Mouse (Mus musculus): Measurements from ENCODE around the gene Sytl3. TPM values are rescaled to one million over a fixed set of nuclear protein-coding genes. Genes with fewer than 3 reads are reported as not detected.
A peak's percentile ranks its signal among the peaks of the same experiment; 100 is the strongest.
"Not testable (repeated sequence)": the region's sequence is repeated elsewhere in the genome, so short reads cannot be mapped to it uniquely, and the experiment has no call there.

The Sytl3 gene
- polyA plus RNA-seq, 1 experiment from 2014 or later: 1.1 TPM

GRCm38 (mm10) chr17:6640771-6641429 lies 18.0 kb upstream of the Sytl3 start:
- H3K27ac ChIP-seq (ENCODE audit: low read length); H3K4me1 ChIP-seq (ENCODE audit: control insufficient read depth, insufficient read depth, low read length); H3K36me3 ChIP-seq (ENCODE audit: control insufficient read depth, insufficient read depth, low read length): not testable (repeated sequence)

GRCm38 (mm10) chr17:6644210-6644609 lies 14.7 kb upstream of the Sytl3 start:
- H3K4me3 ChIP-seq (replicated peaks; ENCODE audit: low read length); H3K27ac ChIP-seq (ENCODE audit: low read length); H3K9ac ChIP-seq (ENCODE audit: low read length); H3K4me1 ChIP-seq (ENCODE audit: control insufficient read depth, insufficient read depth, low read length); H3K36me3 ChIP-seq (ENCODE audit: control insufficient read depth, insufficient read depth, low read length); H3K9me3 ChIP-seq (replicated peaks; ENCODE audit: control insufficient read depth, low read length); H3K27me3 ChIP-seq (ENCODE audit: control insufficient read depth, insufficient read depth, low read length); ATAC-seq (ENCODE audit: insufficient read depth, low FRiP score); H3K4me2 ChIP-seq (ENCODE audit: low read depth, low read length): not testable (repeated sequence)
- WGBS: 91% methylated on average over 8 of the region's 9 CpGs

More at GRCm38 (mm10) chr17:6640771-6641429, 18.0 kb upstream of the Sytl3 start:
- not testable (repeated sequence) for H3K4me2 ChIP-seq (ENCODE audit: low read depth, low read length); H3K27me3 ChIP-seq (ENCODE audit: control insufficient read depth, insufficient read depth, low read length); H3K4me3 ChIP-seq (replicated peaks; ENCODE audit: low read length); H3K9me3 ChIP-seq (replicated peaks; ENCODE audit: control insufficient read depth, low read length); H3K9ac ChIP-seq (ENCODE audit: low read length)
- ATAC-seq (ENCODE audit: insufficient read depth, low FRiP score): peak; percentile 90
- 63% methylated on average over 14 of the region's 14 CpGs for WGBS

GRCm38 (mm10) chr17:6644673-6645072 lies 14.2 kb upstream of the Sytl3 start:
- not testable (repeated sequence) for H3K9me3 ChIP-seq (replicated peaks; ENCODE audit: control insufficient read depth, low read length); H3K4me2 ChIP-seq (ENCODE audit: low read depth, low read length); H3K27me3 ChIP-seq (ENCODE audit: control insufficient read depth, insufficient read depth, low read length); H3K4me1 ChIP-seq (ENCODE audit: control insufficient read depth, insufficient read depth, low read length); H3K36me3 ChIP-seq (ENCODE audit: control insufficient read depth, insufficient read depth, low read length); H3K9ac ChIP-seq (ENCODE audit: low read length); ATAC-seq (ENCODE audit: insufficient read depth, low FRiP score); H3K27ac ChIP-seq (ENCODE audit: low read length); H3K4me3 ChIP-seq (replicated peaks; ENCODE audit: low read length)
- 77% methylated on average over 4 of the region's 4 CpGs for WGBS

GRCm38 (mm10) chr17:6645668-6646067 lies 13.2 kb upstream of the Sytl3 start:
- H3K27me3 ChIP-seq (ENCODE audit: control insufficient read depth, insufficient read depth, low read length); H3K4me1 ChIP-seq (ENCODE audit: control insufficient read depth, insufficient read depth, low read length); H3K4me3 ChIP-seq (replicated peaks; ENCODE audit: low read length); H3K36me3 ChIP-seq (ENCODE audit: control insufficient read depth, insufficient read depth, low read length); H3K4me2 ChIP-seq (ENCODE audit: low read depth, low read length); ATAC-seq (ENCODE audit: insufficient read depth, low FRiP score); H3K27ac ChIP-seq (ENCODE audit: low read length); H3K9me3 ChIP-seq (replicated peaks; ENCODE audit: control insufficient read depth, low read length); H3K9ac ChIP-seq (ENCODE audit: low read length): not testable (repeated sequence)
- WGBS: 81% methylated on average over 3 of the region's 4 CpGs

- H3K36me3 ChIP-seq (ENCODE audit: control insufficient read depth, insufficient read depth, low read length): not testable (repeated sequence)
Measured at GRCm38 (mm10) chr17:6646841-6647240, 12.1 kb upstream of the Sytl3 start.

GRCm38 (mm10) chr17:6647452-6647851 lies 11.4 kb upstream of the Sytl3 start:
- H3K36me3 ChIP-seq (ENCODE audit: control insufficient read depth, insufficient read depth, low read length); H3K9ac ChIP-seq (ENCODE audit: low read length); H3K9me3 ChIP-seq (replicated peaks; ENCODE audit: control insufficient read depth, low read length); H3K4me1 ChIP-seq (ENCODE audit: control insufficient read depth, insufficient read depth, low read length); H3K27ac ChIP-seq (ENCODE audit: low read length); H3K27me3 ChIP-seq (ENCODE audit: control insufficient read depth, insufficient read depth, low read length); H3K4me3 ChIP-seq (replicated peaks; ENCODE audit: low read length); ATAC-seq (ENCODE audit: insufficient read depth, low FRiP score); H3K4me2 ChIP-seq (ENCODE audit: low read depth, low read length): not testable (repeated sequence)
- WGBS: 93% methylated on average over 3 of the region's 3 CpGs

More at GRCm38 (mm10) chr17:6646841-6647240, 12.1 kb upstream of the Sytl3 start:
- H3K9me3 ChIP-seq (replicated peaks; ENCODE audit: control insufficient read depth, low read length); H3K4me1 ChIP-seq (ENCODE audit: control insufficient read depth, insufficient read depth, low read length); H3K27ac ChIP-seq (ENCODE audit: low read length); H3K4me2 ChIP-seq (ENCODE audit: low read depth, low read length); H3K9ac ChIP-seq (ENCODE audit: low read length); H3K27me3 ChIP-seq (ENCODE audit: control insufficient read depth, insufficient read depth, low read length); H3K4me3 ChIP-seq (replicated peaks; ENCODE audit: low read length); ATAC-seq (ENCODE audit: insufficient read depth, low FRiP score): not testable (repeated sequence)
- WGBS: 98% methylated on average over 8 of the region's 8 CpGs

- H3K36me3 ChIP-seq (ENCODE audit: control insufficient read depth, insufficient read depth, low read length); H3K27me3 ChIP-seq (ENCODE audit: control insufficient read depth, insufficient read depth, low read length); ATAC-seq (ENCODE audit: insufficient read depth, low FRiP score); H3K9ac ChIP-seq (ENCODE audit: low read length); H3K4me2 ChIP-seq (ENCODE audit: low read depth, low read length); H3K9me3 ChIP-seq (replicated peaks; ENCODE audit: control insufficient read depth, low read length); H3K4me1 ChIP-seq (ENCODE audit: control insufficient read depth, insufficient read depth, low read length); H3K4me3 ChIP-seq (replicated peaks; ENCODE audit: low read length); H3K27ac ChIP-seq (ENCODE audit: low read length): not testable (repeated sequence)
- 82% methylated on average over 3 of the region's 7 CpGs for WGBS
Measured at GRCm38 (mm10) chr17:6650904-6651565, 7.9 kb upstream of the Sytl3 start.

- not testable (repeated sequence) for H3K27ac ChIP-seq (ENCODE audit: low read length); H3K27me3 ChIP-seq (ENCODE audit: control insufficient read depth, insufficient read depth, low read length); H3K4me1 ChIP-seq (ENCODE audit: control insufficient read depth, insufficient read depth, low read length); H3K9ac ChIP-seq (ENCODE audit: low read length); H3K4me3 ChIP-seq (replicated peaks; ENCODE audit: low read length); H3K9me3 ChIP-seq (replicated peaks; ENCODE audit: control insufficient read depth, low read length); ATAC-seq (ENCODE audit: insufficient read depth, low FRiP score); H3K36me3 ChIP-seq (ENCODE audit: control insufficient read depth, insufficient read depth, low read length); H3K4me2 ChIP-seq (ENCODE audit: low read depth, low read length)
- 83% methylated on average over 4 of the region's 5 CpGs for WGBS
Measured at GRCm38 (mm10) chr17:6653341-6653946, 5.4 kb upstream of the Sytl3 start.

GRCm38 (mm10) chr17:6655087-6655511 lies 3.8 kb upstream of the Sytl3 start:
- peak overlapping the region; percentile 45 for H3K4me2 ChIP-seq (ENCODE audit: low read depth, low read length)
- whole genome bisulfite sequencing: under 1% methylated on average over 35 of the region's 36 CpGs
- H3K9ac ChIP-seq (ENCODE audit: low read length): peak overlapping the region; percentile 73
- H3K9me3 ChIP-seq (replicated peaks; ENCODE audit: control insufficient read depth, low read length); H3K36me3 ChIP-seq (ENCODE audit: control insufficient read depth, insufficient read depth, low read length); H3K27me3 ChIP-seq (ENCODE audit: control insufficient read depth, insufficient read depth, low read length); H3K4me1 ChIP-seq (ENCODE audit: control insufficient read depth, insufficient read depth, low read length): not testable (repeated sequence)
- H3K27ac ChIP-seq (ENCODE audit: low read length): peak overlapping the region; percentile 66
- ATAC-seq (ENCODE audit: insufficient read depth, low FRiP score): peak; percentile 84
- H3K4me3 ChIP-seq (replicated peaks; ENCODE audit: low read length): peak overlapping the region; percentile 58
